Mouse (Mus musculus) adrenal gland, adult 8-10 months (tissue): ENCODE measurements around the gene Eva1c. TPM values are rescaled to one million over a fixed set of nuclear protein-coding genes. Genes with fewer than 3 reads are reported as not detected.

Experiments used
- DNase-seq: peaks from one replicate; pipeline ENCODE4 v3.0.0; 2022
- microRNA-seq, 2 experiments: library from miRNA; unstranded; fragments of <30 nt; microRNA quantifications; one replicate each; pipeline ENCODE4 v1.2.0; 2022
- total RNA-seq, 4 experiments: library from RNA; stranded (reverse); gene quantifications; 2 replicates each; pipeline ENCODE4 v1.2.4; 2022

Gene Eva1c
- total RNA-seq, 4 experiments from 2014 or later, result 4.6 to 7.5 (median 6.1) TPM

GRCm38 (mm10) chr16:90924606-90925370, 98.3 kb downstream of the Eva1c start:
- DNase-seq, result peak; percentile 85

GRCm38 (mm10) chr16:90925461-90925860, 98.9 kb downstream of the Eva1c start:
- DNase-seq, result peak; percentile 65

GRCm38 (mm10) chr16:90927446-90927845, 100.9 kb downstream of the Eva1c start:
- DNase-seq, result no peak

GRCm38 (mm10) chr16:90933534-90934176, 107.1 kb downstream of the Eva1c start:
- DNase-seq, result no peak

GRCm38 (mm10) chr16:90934193-90934686, 107.7 kb downstream of the Eva1c start:
- peak; percentile 55 for DNase-seq

GRCm38 (mm10) chr16:90934687-90935328, 108.3 kb downstream of the Eva1c start, which contains the start of gene Cfap298:
Gene Cfap298, minus strand, starts transcription at chr16:90935114.
- DNase-seq, result peak; percentile 92

- DNase-seq, result no peak
Measured at GRCm38 (mm10) chr16:90941246-90941645, 114.7 kb downstream of the Eva1c start.

- no peak for DNase-seq
Measured at GRCm38 (mm10) chr16:90946977-90947376, 120.5 kb downstream of the Eva1c start.

GRCm38 (mm10) chr16:90950354-90950963, 123.9 kb downstream of the Eva1c start:
- DNase-seq, result no peak

- no peak for DNase-seq
Measured at GRCm38 (mm10) chr16:90953147-90953546, 126.6 kb downstream of the Eva1c start.

GRCm38 (mm10) chr16:90953770-90954169, 127.3 kb downstream of the Eva1c start:
- no peak for DNase-seq

Small RNA genes lying within 50 kb of the gene (microRNA-seq; reads per million reads assigned to microRNA genes)
- gene Gm22933, result 0 reads per million in 2 experiments

Other genes starting within 250 kb of the Eva1c start
- gene Mis18a, start 99.3 kb upstream of the Eva1c start, total RNA-seq, result 1 to 10 TPM; 5.4 to 7.8 (median 6.1) TPM
- 100 to 1,000 TPM; 200 to 615 (median 376) TPM for gene Mrap, start 88.5 kb upstream of the Eva1c start, total RNA-seq
- gene Urb1, start 16.3 kb upstream of the Eva1c start, total RNA-seq, result 10 to 100 TPM; 13.5 to 20.2 (median 15.3) TPM
- 10 to 100 TPM; 28.6 to 44.3 (median 38.4) TPM for gene Cfap298, start 108.4 kb downstream of the Eva1c start, total RNA-seq
- gene Synj1, start 184.6 kb downstream of the Eva1c start, total RNA-seq, result 10 to 100 TPM; 53.0 to 72.0 (median 57.9) TPM
- 10 to 100 TPM; 45.8 to 77.8 (median 53.7) TPM for gene Paxbp1, start 217.8 kb downstream of the Eva1c start, total RNA-seq